Mouse (Mus musculus) left cerebral cortex, postnatal 10 days (tissue): ENCODE data around the gene Foxo6. TPM values are rescaled to one million over a fixed set of nuclear protein-coding genes. Genes with fewer than 3 reads are reported as not detected.
A peak's percentile ranks its signal among the peaks of the same experiment; 100 is the strongest.

Experiments
- DNase-seq, 2 experiments: peaks; one replicate each; pipeline ENCODE4 v3.0.0; 2021 to 2022; ENCODE audit warnings: low spot score in 2 of 2, mixed read lengths in 1 of 2; ENCODE audit errors: extremely low spot score in 1 of 2
- intact Hi-C: fragments of 180-260 bp; cut with DNase I; formaldehyde crosslinking; loops from one replicate; pipeline ENCODE4 v1.15.1; 2025
- total RNA-seq, 2 experiments: library from RNA; stranded (reverse); gene quantifications; 2 replicates each; pipeline ENCODE4 v1.2.3; 2021

The Foxo6 gene
- total RNA-seq, 2 experiments from 2014 or later = 27.6 to 28.4 TPM

DNA sequence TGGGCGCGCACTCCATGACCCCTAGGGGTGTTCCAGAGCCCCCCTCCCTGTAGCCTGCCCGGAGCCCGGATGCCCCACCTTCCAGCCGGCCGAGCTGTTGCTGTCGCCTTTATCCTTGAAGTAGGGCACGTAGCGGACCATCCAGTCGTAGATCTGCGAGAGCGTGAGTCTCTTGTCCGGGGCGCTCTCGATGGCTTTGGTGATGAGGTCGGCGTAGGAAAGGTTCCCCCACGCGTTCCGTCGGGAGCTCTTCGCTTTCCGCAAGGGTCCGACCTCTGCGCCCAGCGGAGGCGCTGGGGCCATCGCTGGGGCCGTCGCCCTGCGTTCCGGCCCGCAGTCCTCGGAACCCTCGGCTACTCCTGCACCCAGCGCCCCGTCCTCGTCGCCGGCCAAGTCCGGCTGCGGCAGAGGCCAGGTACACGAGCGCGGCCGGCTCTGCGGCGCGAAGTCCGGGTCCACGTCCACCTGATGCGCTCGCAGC, 348 bp downstream of the Foxo6 start:
- intact Hi-C loops = loop anchor here (5.0 kb wide), 2 partner anchors 54 to 80 kb away; no protein-coding TSS in a partner anchor
- DNase-seq = peak in 1 of 2 experiments; percentile 61

DNA sequence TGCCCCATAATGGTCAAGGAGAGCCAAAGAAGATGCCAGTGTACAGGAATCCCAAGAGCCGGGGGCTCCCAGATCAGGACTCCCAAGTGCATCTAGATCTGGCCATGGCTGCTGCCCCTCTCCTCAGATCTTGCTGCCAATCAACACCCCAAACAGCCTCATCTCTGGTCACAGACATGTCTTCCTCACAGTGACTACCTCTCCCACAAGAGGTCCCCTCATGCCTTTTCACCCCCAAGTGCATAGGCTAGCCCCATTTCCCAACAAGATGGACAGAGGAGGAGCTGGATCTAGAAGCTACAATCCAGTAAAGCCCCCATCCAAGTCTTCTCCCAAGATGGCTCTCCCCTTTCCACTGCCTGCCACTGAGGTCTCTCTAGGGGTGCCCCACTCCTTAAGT, 1.4 kb downstream of the Foxo6 start:
- DNase-seq = peak in 1 of 2 experiments; percentile 13
- intact Hi-C loops = loop anchor here (5.0 kb wide), 2 partner anchors 53 to 82 kb away; no protein-coding TSS in a partner anchor

DNA sequence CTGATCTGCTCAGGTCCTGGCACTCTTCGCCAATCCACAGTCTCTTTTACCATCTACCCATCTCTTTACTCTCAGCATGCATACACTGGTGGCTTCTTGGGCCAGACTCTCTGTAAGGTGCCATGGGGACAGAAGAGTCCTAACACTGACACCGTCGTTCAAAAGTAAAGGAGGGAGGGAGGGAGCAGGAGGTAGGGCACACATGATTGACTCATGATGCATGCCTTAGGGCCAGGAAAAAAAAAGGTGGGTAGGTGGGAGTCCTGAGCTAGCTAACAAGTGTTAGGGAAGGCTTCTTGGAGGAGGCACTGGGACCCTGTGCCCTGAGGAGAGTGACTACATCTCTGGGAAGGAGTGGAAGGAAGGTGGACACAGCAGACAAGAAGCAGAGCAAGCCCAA, 1.9 kb downstream of the Foxo6 start:
- intact Hi-C loops = loop anchor here (5.0 kb wide), 2 partner anchors 53 to 82 kb away; no protein-coding TSS in a partner anchor

DNA sequence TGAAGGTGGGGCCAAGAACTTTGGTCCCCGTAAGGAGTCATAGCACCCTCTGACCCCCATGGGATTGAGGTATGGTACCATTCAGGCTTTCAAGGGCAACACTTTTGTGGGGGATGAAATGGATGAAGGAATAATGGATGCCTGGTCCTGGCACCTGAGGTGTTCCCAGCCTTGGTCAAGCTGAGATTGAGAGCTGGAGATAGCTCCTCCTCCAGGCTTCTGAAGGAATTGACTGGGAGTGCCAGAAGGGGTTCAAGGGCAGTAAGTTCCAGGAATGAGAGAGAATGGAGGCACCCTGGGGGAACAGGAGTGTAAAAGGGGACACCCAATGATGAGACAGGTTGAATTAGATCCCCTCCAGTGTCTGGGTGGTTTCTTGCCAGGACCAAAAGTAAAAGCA, 3.0 kb downstream of the Foxo6 start:
- DNase-seq = peak in 1 of 2 experiments; percentile 15
- intact Hi-C loops = no loop called here

More for the DNA sequence above, 1.9 kb downstream of the Foxo6 start:
- peak in 1 of 2 experiments; percentile 14 for DNase-seq

DNA sequence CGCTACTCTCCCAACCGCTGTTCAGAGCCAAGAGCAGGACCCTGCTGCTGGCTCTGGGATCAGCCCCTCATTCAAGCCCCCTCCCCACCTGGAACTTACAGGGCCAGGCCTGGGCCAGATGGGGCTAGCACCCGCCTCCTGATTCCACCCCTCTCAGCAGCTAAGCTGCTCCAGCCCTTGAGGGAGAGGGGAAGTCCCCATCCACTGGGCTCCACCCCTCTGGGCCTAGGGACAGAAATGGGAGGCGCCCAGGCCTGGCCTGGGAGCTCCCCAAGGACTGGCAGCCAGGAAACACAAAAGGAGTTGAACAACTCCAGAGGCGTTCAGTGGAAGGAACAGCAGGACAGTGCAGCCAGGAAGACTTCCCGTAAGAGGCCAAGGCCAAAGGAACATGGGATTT, 4.0 kb downstream of the Foxo6 start:
- DNase-seq = peak in 1 of 2 experiments; percentile 87
- intact Hi-C loops = no loop called here

DNA sequence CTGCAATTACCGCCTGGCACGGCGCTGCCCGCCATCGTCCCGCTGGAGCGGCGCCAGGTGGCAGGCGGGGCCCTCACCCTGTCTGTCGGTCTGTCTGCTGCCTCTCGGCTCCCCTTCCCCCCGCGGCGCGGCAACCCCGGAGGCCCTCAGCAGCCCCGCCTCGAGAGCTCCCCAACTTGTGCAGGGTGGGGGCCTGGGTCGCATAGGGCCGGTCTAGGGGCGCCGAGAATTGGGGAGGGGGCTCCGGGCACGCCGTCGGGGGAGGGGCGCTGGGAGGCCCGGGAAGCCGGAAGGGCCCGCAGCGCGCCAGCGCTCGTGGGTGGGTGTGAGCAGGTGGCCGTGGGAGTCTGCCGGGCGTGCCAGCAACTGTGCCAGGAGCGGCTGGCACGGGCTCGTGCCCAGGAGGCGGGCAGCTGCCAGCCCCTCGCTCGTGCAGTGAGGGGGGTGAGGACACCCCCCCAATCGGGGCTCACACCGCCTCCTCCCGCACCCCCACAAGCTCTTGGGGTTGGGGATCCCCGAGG, 4.5 kb downstream of the Foxo6 start:
- DNase-seq = peak; percentile 81 to 87
- intact Hi-C loops = no loop called here

DNA sequence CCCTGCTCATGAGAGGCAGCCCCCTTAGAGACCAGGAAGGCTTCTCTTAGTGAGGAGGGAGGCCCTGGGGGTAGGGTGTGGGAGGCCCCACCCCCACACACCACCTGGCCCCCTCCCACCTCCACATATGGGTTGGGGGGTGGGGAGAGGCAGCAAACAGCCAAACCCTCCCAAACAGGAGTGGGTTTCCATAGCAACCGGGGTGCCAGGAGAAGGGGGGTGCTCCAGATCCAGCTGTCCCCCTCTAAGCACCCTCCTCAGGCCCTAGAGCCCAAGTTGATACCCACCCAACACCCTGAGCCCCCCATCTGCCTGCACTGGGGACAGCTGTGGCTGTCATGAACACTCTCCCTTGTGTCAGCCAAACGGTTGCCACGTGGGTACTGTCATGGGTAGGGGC, 6.1 kb downstream of the Foxo6 start:
- DNase-seq = peak in 1 of 2 experiments; percentile 59
- intact Hi-C loops = no loop called here

DNA sequence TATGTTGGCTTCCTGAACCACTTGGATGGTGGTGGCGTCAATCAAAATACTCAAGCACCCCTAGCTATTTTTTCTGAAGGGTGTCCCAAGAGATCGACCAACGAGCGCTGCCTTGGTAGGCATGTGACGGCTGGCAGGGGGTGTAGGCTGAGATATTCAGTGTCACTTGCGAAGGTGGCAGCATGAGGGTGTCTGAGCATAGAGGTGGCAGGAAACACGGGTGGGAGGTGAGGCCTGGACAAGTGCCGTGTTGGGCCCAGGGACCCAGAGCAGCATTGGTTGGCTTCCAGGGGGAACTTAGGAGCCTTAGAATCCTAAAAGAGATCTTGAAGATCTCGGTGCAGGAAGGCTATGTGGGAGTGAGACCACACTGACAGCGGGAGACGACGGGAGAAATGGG, 6.7 kb downstream of the Foxo6 start:
- intact Hi-C loops = no loop called here
- DNase-seq = no peak

DNA sequence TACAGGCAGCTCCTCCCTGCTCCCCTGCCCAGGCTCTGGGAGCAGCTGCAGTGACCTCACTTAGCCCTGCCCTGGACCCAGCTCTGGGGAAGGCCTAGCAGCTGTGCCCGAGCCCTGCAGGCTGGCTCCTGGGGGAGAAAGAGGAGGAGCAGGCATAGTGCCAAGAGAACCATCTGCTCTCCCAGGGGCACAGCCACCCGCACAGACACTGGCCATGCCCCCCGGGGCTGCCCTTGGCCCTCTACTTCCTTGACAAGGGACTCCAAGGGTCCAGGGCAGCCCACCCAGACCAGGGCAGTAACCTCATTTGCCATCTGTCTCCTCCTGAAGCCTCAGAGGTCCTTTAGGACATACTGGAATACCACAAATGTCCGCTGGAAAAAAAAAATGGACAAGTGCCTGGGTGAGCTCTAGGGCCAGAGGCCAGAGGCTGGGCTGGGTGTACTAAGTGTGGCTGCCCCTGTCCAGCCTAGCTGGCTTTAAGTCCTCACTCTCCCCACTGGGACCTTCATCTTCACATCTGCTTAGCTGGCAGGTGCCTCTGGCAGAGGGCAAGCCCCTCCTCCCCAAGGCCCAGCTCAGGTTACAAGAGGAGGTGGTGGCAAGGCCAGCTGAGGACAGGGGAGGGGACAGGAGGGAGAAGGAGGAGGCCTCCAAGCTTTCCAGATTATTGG, 9.8 kb downstream of the Foxo6 start:
- DNase-seq = peak in 1 of 2 experiments; percentile 56

DNA sequence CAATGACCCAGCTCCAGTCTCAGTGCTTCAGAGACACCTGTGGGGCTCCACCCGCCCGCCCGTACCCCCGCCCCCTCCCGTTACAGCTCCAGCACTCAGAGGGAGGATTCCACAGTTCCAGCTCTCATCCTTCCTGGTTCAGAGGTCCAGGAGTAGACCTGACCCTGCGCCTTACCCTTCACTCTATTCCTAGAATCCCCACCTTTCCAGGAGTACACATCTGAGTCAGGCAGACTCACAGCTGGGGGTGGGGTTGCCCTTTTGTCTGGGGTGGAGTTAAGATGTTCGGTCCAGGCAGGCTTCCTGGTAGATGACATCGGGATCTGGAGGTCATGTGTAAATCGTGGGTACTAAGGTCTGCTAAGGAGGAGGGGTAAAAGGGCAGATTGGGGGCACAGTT, 11.7 kb downstream of the Foxo6 start:
- no peak for DNase-seq
- intact Hi-C loops = no loop called here

More for the DNA sequence above, 9.8 kb downstream of the Foxo6 start:
- intact Hi-C loops = no loop called here

DNA sequence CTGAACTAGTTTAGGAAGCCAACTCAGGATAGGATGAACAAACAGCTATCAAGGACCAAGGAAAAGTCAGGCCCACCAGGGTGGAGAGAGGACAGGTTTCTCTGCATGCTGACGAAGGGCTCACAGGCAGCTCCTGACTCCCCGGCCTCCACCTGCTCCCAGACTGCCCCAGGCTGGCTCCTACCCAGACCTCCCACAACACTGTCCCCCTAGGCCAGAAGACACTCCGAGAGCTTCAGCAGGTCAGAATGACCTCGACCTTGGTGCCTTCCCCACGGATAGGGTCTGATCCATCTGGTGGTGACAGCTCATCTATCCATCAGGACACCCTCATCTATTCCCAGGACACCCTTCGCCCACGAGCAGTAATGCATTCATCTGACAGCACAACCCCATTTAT, 13.6 kb downstream of the Foxo6 start:
- intact Hi-C loops = no loop called here
- peak in 1 of 2 experiments; percentile 21 for DNase-seq

DNA sequence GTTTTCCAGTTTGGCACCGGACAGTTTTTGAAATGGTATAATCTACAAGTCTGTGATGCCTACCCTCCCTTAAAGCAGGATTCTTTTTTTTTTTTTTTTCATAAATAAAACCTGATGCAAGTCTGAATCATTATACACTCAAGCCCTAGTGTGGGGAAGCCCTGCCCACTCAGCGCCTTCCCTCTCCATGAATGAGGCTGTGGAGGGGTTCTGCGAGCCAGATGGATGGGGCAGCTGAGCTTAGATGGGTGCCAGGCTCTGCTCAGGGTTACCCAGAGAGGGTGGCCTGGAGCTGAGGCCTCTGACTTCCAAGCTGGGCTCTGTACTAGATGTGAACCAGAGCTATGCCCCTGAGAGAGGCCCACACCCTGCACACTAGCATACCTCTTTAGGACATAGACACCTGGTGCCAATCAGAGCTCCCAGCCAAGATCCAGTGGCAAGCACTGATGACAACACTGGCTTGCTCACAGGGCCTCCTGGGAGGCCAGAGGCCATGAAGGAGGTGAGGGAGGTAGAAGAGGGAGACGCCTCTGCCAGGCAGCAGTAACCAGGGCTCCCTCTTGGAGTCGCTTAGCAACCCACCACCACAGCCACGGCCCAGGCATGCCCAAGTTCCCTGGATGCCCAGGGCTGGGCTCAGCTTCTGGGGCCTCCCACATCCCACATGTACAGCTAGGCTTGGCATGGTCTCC, 15.1 kb downstream of the Foxo6 start:
- DNase-seq = no peak
- intact Hi-C loops = no loop called here

DNA sequence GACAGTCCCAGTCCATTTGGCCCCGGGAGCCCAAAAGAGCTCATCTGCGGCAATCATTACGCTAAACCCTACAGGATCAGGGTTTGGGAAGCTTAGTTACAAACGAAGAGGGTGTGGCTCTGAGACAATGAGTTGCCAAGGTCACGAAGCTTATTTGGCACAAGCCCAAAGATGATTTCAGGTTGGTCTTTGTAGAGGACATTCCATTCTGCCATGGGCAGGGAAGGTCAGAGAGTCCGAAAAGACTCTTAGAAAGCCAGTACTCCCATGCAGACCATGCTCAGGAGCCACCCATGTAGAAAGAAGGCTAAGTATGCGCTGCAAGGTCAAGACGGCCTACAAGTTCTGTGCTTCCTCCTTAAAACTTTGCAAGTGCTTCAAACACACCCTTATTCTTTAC, 15.9 kb downstream of the Foxo6 start:
- intact Hi-C loops = no loop called here
- no peak for DNase-seq

DNA sequence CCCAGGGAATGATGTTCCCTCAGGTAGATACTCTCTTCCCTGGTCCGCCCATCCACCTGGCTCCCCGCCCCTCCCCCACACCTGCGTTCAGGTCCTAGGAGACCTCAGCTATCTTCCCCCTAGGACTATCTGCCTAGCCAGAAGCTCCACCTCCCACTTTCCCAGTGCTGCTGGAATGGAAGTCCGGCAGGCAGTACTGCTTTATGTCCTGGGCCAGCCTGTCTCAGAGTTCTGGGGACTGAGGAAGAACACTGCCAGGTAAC, 16.3 kb downstream of the Foxo6 start:
- intact Hi-C loops = no loop called here
- DNase-seq = no peak

DNA sequence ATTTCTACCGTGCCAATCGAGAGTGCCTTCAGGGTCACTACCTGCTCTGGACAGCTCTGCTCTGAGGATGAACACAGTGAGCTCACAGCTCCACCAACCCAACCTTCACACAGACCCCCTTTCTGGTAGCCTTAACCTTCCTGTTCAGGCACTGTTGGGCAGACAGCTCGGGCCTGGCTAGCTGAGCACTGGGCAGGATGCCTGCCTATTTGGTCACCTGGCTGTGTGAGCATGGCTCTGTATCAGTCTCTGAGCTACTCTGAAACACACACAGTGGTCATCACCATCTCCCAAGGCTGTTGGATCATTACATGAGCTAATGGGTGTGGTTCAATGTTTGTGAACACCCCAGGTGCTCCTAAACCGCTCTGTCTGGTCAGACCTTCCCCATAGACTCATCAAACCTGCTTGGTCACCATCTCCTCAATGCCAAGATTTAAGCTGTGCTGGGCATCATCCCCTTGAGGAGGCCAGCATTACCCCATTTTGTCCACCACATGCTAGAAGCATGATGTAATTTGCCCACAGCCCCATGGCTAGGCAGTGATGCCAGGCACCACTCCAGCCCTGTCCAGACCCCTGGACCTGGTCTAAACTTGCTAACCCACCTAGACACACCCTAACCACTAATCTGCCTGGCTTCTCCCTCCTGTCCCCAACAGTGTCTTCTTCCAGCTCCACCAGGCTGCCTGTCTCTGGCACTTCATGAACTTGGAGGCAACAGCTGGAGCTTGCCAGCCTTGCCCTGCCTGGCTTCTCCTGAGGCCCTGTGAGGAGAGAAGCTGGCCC, 16.8 kb downstream of the Foxo6 start:
- DNase-seq = no peak
- intact Hi-C loops = no loop called here

DNA sequence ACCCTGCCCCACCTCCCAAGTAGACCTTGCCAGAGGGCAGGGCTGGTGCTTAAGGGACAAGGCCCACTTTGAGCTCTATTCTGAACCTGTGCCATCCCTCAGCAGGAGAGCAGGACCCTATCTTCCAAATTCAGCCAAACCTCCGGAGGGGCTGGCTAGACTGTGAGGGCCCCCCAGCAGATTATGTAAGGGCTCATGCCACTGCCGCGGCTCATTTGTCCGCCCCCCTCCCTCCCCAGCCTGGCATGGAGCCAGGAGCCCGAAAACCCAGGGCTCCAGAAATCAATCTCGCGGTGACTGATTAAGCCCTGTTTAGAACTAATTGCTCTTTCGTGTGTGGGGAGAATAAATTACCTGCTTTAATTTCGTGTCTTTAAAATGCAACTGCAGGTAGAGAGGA, 17.7 kb downstream of the Foxo6 start:
- DNase-seq = no peak
- intact Hi-C loops = no loop called here

DNA sequence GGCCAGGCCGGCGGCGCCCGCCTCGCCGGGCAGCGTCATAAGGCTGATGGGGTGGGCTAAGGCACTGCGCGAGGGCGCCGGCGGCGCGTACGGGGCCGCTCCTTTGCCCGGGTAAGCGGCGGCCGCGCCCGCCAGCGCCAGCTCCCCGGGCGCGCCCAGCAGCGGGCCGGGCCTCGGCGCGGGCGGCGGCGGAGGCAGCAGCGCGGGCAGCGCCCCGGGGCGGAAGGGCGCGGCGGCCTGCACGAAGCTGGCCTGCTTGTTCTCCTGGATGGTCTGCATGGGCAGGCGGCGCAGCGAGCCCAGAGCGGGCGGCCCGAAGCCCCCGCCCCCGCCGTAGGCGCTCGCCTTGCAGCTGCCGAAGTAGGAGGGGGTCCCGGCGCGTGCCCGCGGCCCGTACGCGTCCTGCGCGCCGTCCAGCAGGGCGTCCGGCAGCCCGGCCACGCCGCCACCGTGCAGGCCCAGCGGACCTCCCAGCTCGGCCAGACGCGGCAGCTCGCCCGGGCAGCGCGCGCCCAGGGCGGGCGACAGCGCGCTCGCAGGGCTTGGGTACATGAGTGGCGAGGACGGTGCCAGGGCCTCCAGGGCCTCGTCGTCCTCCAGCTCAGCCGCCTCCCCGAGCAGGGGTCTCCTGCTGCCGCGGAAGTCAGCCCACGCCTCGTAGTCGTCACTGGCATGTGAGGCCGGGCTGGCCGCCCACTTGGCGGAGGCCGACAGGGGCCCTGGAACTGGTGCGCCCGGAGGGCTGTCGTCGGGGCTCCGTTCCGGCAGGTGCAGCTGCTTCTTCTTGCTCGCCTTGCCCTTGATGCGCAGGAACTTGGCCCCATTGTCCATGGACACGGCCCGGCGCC, 18.7 kb downstream of the Foxo6 start:
- no peak for DNase-seq
- intact Hi-C loops = no loop called here

DNA sequence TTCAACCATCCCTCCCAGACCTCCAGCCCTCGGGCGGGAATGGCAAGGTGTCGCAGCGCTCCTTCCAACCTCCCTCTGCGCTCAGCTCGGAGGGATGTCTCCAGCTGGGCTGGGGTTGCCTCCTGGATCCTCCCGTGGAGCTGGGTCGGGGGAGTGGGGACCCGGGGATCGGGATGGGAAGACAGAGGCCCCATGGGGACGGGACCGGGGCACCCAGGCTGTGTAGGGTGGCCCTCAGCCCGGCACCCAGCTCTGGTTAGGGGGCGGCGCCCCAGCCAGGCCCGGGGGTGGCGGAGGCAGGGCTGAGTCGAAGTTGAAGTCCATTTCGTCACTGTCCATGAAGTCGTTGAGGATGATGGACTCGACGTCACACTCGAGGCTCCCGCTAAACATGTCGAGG, 19.5 kb downstream of the Foxo6 start:
- intact Hi-C loops = no loop called here
- no peak for DNase-seq

DNA sequence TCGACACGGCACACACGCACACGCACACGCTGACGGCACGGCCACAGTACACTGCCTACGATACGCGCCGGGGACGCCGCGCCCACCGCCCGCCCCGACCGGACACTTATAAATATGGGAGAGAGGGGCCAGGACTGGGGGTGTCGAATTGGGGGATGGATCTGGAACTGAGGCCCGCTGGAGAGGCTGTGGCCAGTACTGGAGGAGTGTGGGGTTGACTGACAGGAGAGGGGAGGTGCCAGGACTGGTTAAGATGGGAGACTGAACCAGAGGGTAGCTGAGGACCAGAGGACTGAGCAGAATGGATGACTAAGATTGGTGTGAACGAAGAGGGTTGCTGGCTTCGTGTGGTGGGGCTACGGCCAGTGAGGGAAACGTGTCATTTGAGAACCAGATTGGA, 20.0 kb downstream of the Foxo6 start:
- intact Hi-C loops = no loop called here
- no peak for DNase-seq
